Mouse (Mus musculus) embryonic facial prominence, embryonic 15.5 days (tissue): Measurements from ENCODE around the gene Vps53. TPM values are rescaled to one million over a fixed set of nuclear protein-coding genes. Genes with fewer than 3 reads are reported as not detected.
"Not testable (repeated sequence)": the region's sequence is repeated elsewhere in the genome, so short reads cannot be mapped to it uniquely, and the experiment has no call there.

Source experiments
- ATAC-seq: fragments of 200-750 bp; cut with Nextera tagmentation; 2 replicates; pipeline ENCODE4 v1.8.0; 2017; ENCODE audit warnings: low read depth, moderate TSS enrichment; ENCODE audit not compliant: insufficient number of reproducible peaks, low FRiP score, low TSS enrichment
- H3K27ac ChIP-seq: fragments of 300-500 bp; sonication (generic); replicated peaks from 2 replicates; pipeline ENCODE4 v1.5.1; 2015; ENCODE audit warnings: mild to moderate bottlenecking, inconsistent platforms
- H3K27me3 ChIP-seq: fragments of 300-500 bp; sonication (generic); 2 replicates; pipeline ENCODE4 v1.6.1; 2015; ENCODE audit warnings: inconsistent platforms
- H3K36me3 ChIP-seq: fragments of 300-500 bp; sonication (generic); 2 replicates; pipeline ENCODE4 v1.6.1; 2015; ENCODE audit warnings: mild to moderate bottlenecking, inconsistent platforms
- H3K4me1 ChIP-seq: fragments of 300-500 bp; sonication (generic); 2 replicates; pipeline ENCODE4 v1.6.1; 2015; ENCODE audit warnings: inconsistent platforms
- H3K4me2 ChIP-seq: fragments of 300-500 bp; sonication (generic); replicated peaks from 2 replicates; pipeline ENCODE4 v1.6.1; 2015; ENCODE audit warnings: mild to moderate bottlenecking, inconsistent platforms
- H3K4me3 ChIP-seq: fragments of 300-500 bp; sonication (generic); replicated peaks from 2 replicates; pipeline ENCODE4 v1.5.1; 2015; ENCODE audit warnings: mild to moderate bottlenecking, inconsistent platforms
- H3K9ac ChIP-seq: fragments of 300-500 bp; sonication (generic); 2 replicates; pipeline ENCODE4 v1.6.1; 2015; ENCODE audit warnings: inconsistent platforms
- H3K9me3 ChIP-seq: fragments of 300-500 bp; sonication (generic); replicated peaks from 2 replicates; pipeline ENCODE4 v1.6.1; 2016; ENCODE audit warnings: inconsistent platforms
- WGBS: fragments of 180-500 bp; shearing (Covaris S2); methylation state at CpG from one replicate; pipeline ENCODE4 v1.1.7; 2015; 5-methylcytosine and 5-hydroxymethylcytosine counted together
- polyA plus RNA-seq: library from polyadenylated mRNA; unstranded; fragments of >200 nt; fragmentation: Nextera tagmentation; extraction: Ambion mirVana; gene quantifications from 2 replicates; pipeline ENCODE4 v1.2.1, GENCODE M21; 2015

The Vps53 gene
- polyA plus RNA-seq, 1 experiment from 2014 or later, result 40.3 TPM

GRCm38 (mm10) chr11:76009101-76009500, 170.3 kb downstream of the Vps53 start:
- Histone ChIP-seq H3K9ac (no peak overlapping the region), H3K4me3 (no peak overlapping the region), H3K27me3 (no peaks in the 10 kb centered on the region), H3K9me3 (no peaks in the 10 kb centered on the region), H3K27ac (no peak overlapping the region), H3K4me2 (no peak overlapping the region), H3K36me3 (no peaks in the 10 kb centered on the region), H3K4me1 (no peaks in the 10 kb centered on the region)
- WGBS, result 81% methylated on average over 6 of the region's 6 CpGs
- ATAC-seq, result no peak

- 89% methylated on average over 2 of the region's 2 CpGs for WGBS
- no peaks in the 10 kb centered on the region for H3K9me3 ChIP-seq
- no peak for ATAC-seq
- no peaks in the 10 kb centered on the region for H3K36me3 ChIP-seq
- H3K9ac ChIP-seq, result no peak overlapping the region
- no peaks in the 10 kb centered on the region for H3K4me1 ChIP-seq
- H3K4me2 ChIP-seq, result no peak overlapping the region
- no peak overlapping the region for H3K4me3 ChIP-seq
- no peaks in the 10 kb centered on the region for H3K27me3 ChIP-seq
- H3K27ac ChIP-seq, result no peak overlapping the region
These were observed 171.3 kb downstream of the Vps53 start for GRCm38 (mm10) chr11:76008162-76008561.

- not testable (repeated sequence) for H3K4me3 ChIP-seq, H3K36me3 ChIP-seq, H3K27ac ChIP-seq, ATAC-seq, H3K9me3 ChIP-seq, H3K4me2 ChIP-seq, H3K27me3 ChIP-seq, H3K9ac ChIP-seq
- peaks cover 12% of the 10 kb centered on the region for H3K4me1 ChIP-seq
- WGBS, result 89% methylated on average over 7 of the region's 7 CpGs
These were observed 175.2 kb downstream of the Vps53 start for GRCm38 (mm10) chr11:76004276-76004675.

- peaks cover 4% of the 10 kb centered on the region; the same call in 1 of the 2 replicates for H3K27me3 ChIP-seq
- no peak overlapping the region for H3K27ac ChIP-seq
- no peaks in the 10 kb centered on the region for H3K36me3 ChIP-seq
- 42% methylated on average over 3 of the region's 3 CpGs for WGBS
- H3K4me2 ChIP-seq, result no peak overlapping the region
- no peak overlapping the region for H3K9ac ChIP-seq
- H3K4me3 ChIP-seq, result no peak overlapping the region
- ATAC-seq, result no peak
- no peaks in the 10 kb centered on the region for H3K9me3 ChIP-seq
- peaks cover 12% of the 10 kb centered on the region for H3K4me1 ChIP-seq
These were observed 178.1 kb downstream of the Vps53 start for GRCm38 (mm10) chr11:76001237-76001878.

- Histone ChIP-seq H3K4me3 (no peak overlapping the region), H3K9me3 (no peaks in the 10 kb centered on the region), H3K4me1 (peaks cover 12% of the 10 kb centered on the region), H3K36me3 (no peaks in the 10 kb centered on the region), H3K27ac (no peak overlapping the region), H3K9ac (no peak overlapping the region), H3K4me2 (no peak overlapping the region), H3K27me3 (peaks cover 4% of the 10 kb centered on the region; the same call in 1 of the 2 replicates)
- ATAC-seq, result no peak
- 79% methylated on average over 5 of the region's 5 CpGs for WGBS
These were observed 178.7 kb downstream of the Vps53 start for GRCm38 (mm10) chr11:76000701-76001100.

GRCm38 (mm10) chr11:75999440-76000155, 179.8 kb downstream of the Vps53 start, which contains the start of gene 1700016K19Rik:
Gene 1700016K19Rik (plus strand): TSS chr11:75999912.
- H3K4me2 ChIP-seq, result peak within 1 kb of the TSS; percentile 93
- no peaks in the 10 kb centered on the region for H3K36me3 ChIP-seq
- peak within 1 kb of the TSS; percentile 61 for H3K4me3 ChIP-seq
- no peaks in the 10 kb centered on the region for H3K9me3 ChIP-seq
- peaks cover 12% of the 10 kb centered on the region for H3K4me1 ChIP-seq
- peaks cover 4% of the 10 kb centered on the region; the same call in 1 of the 2 replicates for H3K27me3 ChIP-seq
- WGBS, result 10% methylated on average over 34 of the region's 36 CpGs
- no peak within 1 kb of the TSS for H3K27ac ChIP-seq
- H3K9ac ChIP-seq, result peak within 1 kb of the TSS; percentile 35; the same call in 1 of the 2 replicates
- 0 out of 2 replicates have a peak, but pooled peaks have one; percentile 73 for ATAC-seq

Other genes with a start within 250 kb of the Vps53 start
- 2.7 and 3.6 TPM in 2 replicates for gene Rph3al, start 241.2 kb downstream of the Vps53 start, polyA plus RNA-seq
- gene 1700016K19Rik, start 179.7 kb downstream of the Vps53 start, polyA plus RNA-seq, result 12.7 and 19.2 TPM in 2 replicates
- gene Rflnb, start 151.9 kb downstream of the Vps53 start, polyA plus RNA-seq, result 55.6 and 56.7 TPM in 2 replicates
- gene Fam57a, start within 50 bp of the Vps53 start, polyA plus RNA-seq, result 57.4 and 74.0 TPM in 2 replicates
- 1.3 and 2.3 TPM in 2 replicates for gene Dbil5, start 38.0 kb upstream of the Vps53 start, polyA plus RNA-seq
- 26.3 and 30.1 TPM in 2 replicates for gene Gemin4, start 38.0 kb upstream of the Vps53 start, polyA plus RNA-seq
- gene Mrm3, start 64.1 kb upstream of the Vps53 start, polyA plus RNA-seq, result 23.8 and 24.3 TPM in 2 replicates
- 111 and 126 TPM in 2 replicates for gene Glod4, start 64.1 kb upstream of the Vps53 start, polyA plus RNA-seq
- 72.1 and 74.8 TPM in 2 replicates for gene Nxn, start 219.5 kb upstream of the Vps53 start, polyA plus RNA-seq
- 101 and 106 TPM in 2 replicates for gene Timm22, start 227.3 kb upstream of the Vps53 start, polyA plus RNA-seq